Mouse (Mus musculus) C2C12 (cell line): ENCODE results near the gene Olfr1057.
"Not testable (repeated sequence)": the region's sequence is repeated elsewhere in the genome, so short reads cannot be mapped to it uniquely, and the experiment has no call there.

Source experiments
- CEBPB ChIP-seq: IDR thresholded peaks from one replicate; pipeline ENCODE4 v1.6.1; 2011; ENCODE audit warnings: low read depth, mild to moderate bottlenecking, control low read depth, moderate library complexity
- CTCF ChIP-seq: IDR thresholded peaks from one replicate; pipeline ENCODE4 v1.5.1; 2011; ENCODE audit not compliant: control insufficient read depth, insufficient read depth, insufficient read length
- FOSL1 ChIP-seq: IDR thresholded peaks from one replicate; pipeline ENCODE4 v1.8.0; 2011; ENCODE audit warnings: mild to moderate bottlenecking, low read length; ENCODE audit not compliant: poor library complexity, insufficient read depth, severe bottlenecking
- MAX ChIP-seq: IDR thresholded peaks from one replicate; pipeline ENCODE4 v1.6.1; 2011; ENCODE audit warnings: mild to moderate bottlenecking, control low read depth

- TF ChIP-seq CTCF, FOSL1, MAX, CEBPB: not testable (repeated sequence)
These were observed 26.4 kb downstream of the Olfr1057 start for GRCm38 (mm10) chr2:86351751-86352150.
